Mouse (Mus musculus): ENCODE measurements at regions not wholly inside any gene's neighbourhood (a gene's known extent, or its start where the extent isn't known, plus 50 kb on each side); places are given as distances from the start of the nearest gene placed in this dataset.
A peak's percentile ranks its signal among the peaks of the same experiment; 100 is the strongest.
"Not testable (repeated sequence)": the region's sequence is repeated elsewhere in the genome, so short reads cannot be mapped to it uniquely, and the experiment has no call there.

- no peak for DNase-seq (ENCODE audit: low read depth)
Observed at GRCm38 (mm10) chr14:110934816-110935215, 179.9 kb upstream of the Slitrk6 start.

- no peak for DNase-seq (ENCODE audit: low read depth)
Observed at GRCm38 (mm10) chr14:110921989-110922388, 167.0 kb upstream of the Slitrk6 start.

GRCm38 (mm10) chr14:110913341-110913740 lies 158.4 kb upstream of the Slitrk6 start:
- DNase-seq (ENCODE audit: low read depth) = no peak

GRCm38 (mm10) chr14:110892865-110893264 lies 137.9 kb upstream of the Slitrk6 start:
- DNase-seq (ENCODE audit: low read depth) = no peak

GRCm38 (mm10) chr14:110871339-110871738 lies 116.4 kb upstream of the Slitrk6 start:
- DNase-seq (ENCODE audit: low read depth) = no peak

- DNase-seq (ENCODE audit: low read depth) = peak; percentile 1
Observed at GRCm38 (mm10) chr14:110824642-110825041, 69.7 kb upstream of the Slitrk6 start.

- not testable (repeated sequence) for DNase-seq (ENCODE audit: low read depth)
Observed at GRCm38 (mm10) chr14:110822174-110822573, 67.2 kb upstream of the Slitrk6 start.
